Mouse (Mus musculus) kidney, postnatal 4 days (tissue): ENCODE results near the gene Pbx4.
A peak's percentile ranks its signal among the peaks of the same experiment; 100 is the strongest.

Source experiments
- DNase-seq, 2 experiments: peaks; one replicate each; pipeline ENCODE4 v3.0.0; 2021; ENCODE audit warnings: mixed read lengths in 2 of 2

Pbx4 gene

GRCm38 (mm10) chr8:69876097-69876496, 43.8 kb downstream of the Pbx4 start:
- DNase-seq = no peak

- DNase-seq = no peak
Measured at GRCm38 (mm10) chr8:69876967-69877366, 44.7 kb downstream of the Pbx4 start.

- no peak for DNase-seq
Measured at GRCm38 (mm10) chr8:69877396-69877795, 45.1 kb downstream of the Pbx4 start.

GRCm38 (mm10) chr8:69877992-69878391, 45.7 kb downstream of the Pbx4 start:
- no peak for DNase-seq

GRCm38 (mm10) chr8:69879678-69880077, 47.4 kb downstream of the Pbx4 start:
- no peak for DNase-seq

GRCm38 (mm10) chr8:69880841-69881240, 48.5 kb downstream of the Pbx4 start:
- DNase-seq = no peak

- no peak for DNase-seq
Measured at GRCm38 (mm10) chr8:69881261-69881865, 49.1 kb downstream of the Pbx4 start.

- peak; percentile 86 to 91 for DNase-seq
Measured at GRCm38 (mm10) chr8:69882021-69882756, 49.9 kb downstream of the Pbx4 start.

GRCm38 (mm10) chr8:69882833-69883600, 50.7 kb downstream of the Pbx4 start:
- no peak for DNase-seq

- DNase-seq = no peak
Measured at GRCm38 (mm10) chr8:69884141-69884540, 51.9 kb downstream of the Pbx4 start.

- DNase-seq = peak; percentile 57 to 69
Measured at GRCm38 (mm10) chr8:69887289-69888243, 55.3 kb downstream of the Pbx4 start, which contains the start of gene Cilp2. Gene Cilp2 (minus strand): TSS chr8:69887687.

- peak; percentile 31 to 47 for DNase-seq
Measured at GRCm38 (mm10) chr8:69888244-69888866, 56.1 kb downstream of the Pbx4 start.

GRCm38 (mm10) chr8:69888902-69889301, 56.6 kb downstream of the Pbx4 start:
- DNase-seq = peak; percentile 42 to 51

- DNase-seq = peak; percentile 75 to 80
Measured at GRCm38 (mm10) chr8:69890813-69891241, 58.5 kb downstream of the Pbx4 start.

GRCm38 (mm10) chr8:69893863-69894262, 61.6 kb downstream of the Pbx4 start:
- DNase-seq = peak; percentile 79 to 86

GRCm38 (mm10) chr8:69894836-69895332, 62.6 kb downstream of the Pbx4 start:
- DNase-seq = no peak

GRCm38 (mm10) chr8:69895772-69896451, 63.6 kb downstream of the Pbx4 start:
- no peak for DNase-seq

GRCm38 (mm10) chr8:69897857-69898256, 65.6 kb downstream of the Pbx4 start:
- DNase-seq = no peak

- no peak for DNase-seq
Measured at GRCm38 (mm10) chr8:69899876-69900275, 67.6 kb downstream of the Pbx4 start.

GRCm38 (mm10) chr8:69900895-69901451, 68.7 kb downstream of the Pbx4 start:
- DNase-seq = peak in 1 of 2 experiments; percentile 46
